Mouse (Mus musculus): ENCODE results near the gene Arhgap42. TPM values are rescaled to one million over a fixed set of nuclear protein-coding genes. Genes with fewer than 3 reads are reported as not detected.

Gene Arhgap42
- polyA plus RNA-seq (2014; fragmentation: Illumina TruSeq; extraction: RNeasy Lipid Tissue Mini Kit (QIAGEN cat#74804); ENCODE audit: low read depth, low replicate concordance), result 120 TPM

GRCm38 (mm10) chr9:9238438-9239391, at the start of gene Arhgap42:
Gene Arhgap42 (minus strand): TSS chr9:9239101.

GRCm38 (mm10) chr9:8971491-8971890, 267.4 kb downstream of the Arhgap42 start, which contains the start of gene Gm16485:
Gene Gm16485 (plus strand): TSS chr9:8971791.

